Comparison of ENCODE assay signal across 13 mouse cellular contexts in the genomic region with DNA sequence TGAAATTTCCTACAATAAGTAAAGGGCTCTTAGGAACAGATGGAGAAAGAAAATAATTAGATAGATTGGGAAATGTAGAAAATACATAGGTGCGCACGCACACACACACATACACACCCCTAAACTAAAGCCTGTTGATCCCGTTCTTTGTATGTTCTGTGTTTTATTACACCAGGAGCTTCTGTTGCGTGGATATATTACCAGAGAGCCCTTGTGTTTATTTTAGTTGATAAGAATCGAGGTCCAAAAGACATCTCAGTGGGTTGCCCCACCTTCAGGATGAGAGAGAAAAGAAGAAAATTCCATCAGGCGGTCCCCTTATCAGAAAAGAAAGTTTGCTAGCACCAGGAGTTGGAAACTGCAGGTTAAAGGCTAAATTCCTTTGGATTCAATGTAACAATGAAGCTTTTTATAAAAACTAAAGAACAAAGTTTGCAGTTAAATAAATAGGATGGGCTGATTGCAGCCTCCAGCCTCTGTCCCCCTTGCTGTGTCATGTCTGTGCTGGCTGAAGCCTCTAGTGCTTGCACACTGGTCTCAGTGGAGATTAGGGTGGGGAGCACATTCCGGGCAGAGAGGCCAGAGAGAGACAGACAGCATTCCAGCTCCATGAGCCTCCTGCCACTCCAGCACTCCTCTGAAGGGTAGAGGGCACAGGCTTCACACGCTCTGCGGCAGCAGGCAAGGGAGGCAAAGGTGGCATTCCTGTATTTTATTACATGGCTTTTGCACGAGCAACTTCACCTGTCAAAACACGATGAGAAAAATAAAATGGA. TPM values are rescaled to one million over a fixed set of nuclear protein-coding genes. Genes with fewer than 3 reads are reported as not detected.
DNase-seq lines count a peak whose midpoint lies in the region; ATAC-seq and TF ChIP-seq lines count a peak whose summit lies in the region.
"Had no signal": no experiment of that assay in that cellular context is flagged by ENCODE, and none has a peak within 500 bp of the region (broad histone marks: within the 10 kb centered on the region; RNA-seq: fewer than 3 reads in every experiment).

No protein-coding gene starts in this region.

- no peaks in the 10 kb centered on the region for H3K27me3 ChIP-seq in liver, postnatal 0 days (ENCODE audit: insufficient read depth, low read length)
- no peaks in the 10 kb centered on the region for H3K27me3 ChIP-seq in intestine, postnatal 0 days (replicated peaks; ENCODE audit: control insufficient read depth, insufficient read depth, low read length)
- H3K27me3 ChIP-seq: midbrain, embryonic 12.5 days had no signal

- TF ChIP-seq EP300 in liver, postnatal 0 days (IDR thresholded peaks at IDR 0.05; ENCODE audit: low read depth) = no peak

- no peaks in the 10 kb centered on the region for H3K9me3 ChIP-seq in liver, postnatal 0 days (ENCODE audit: low read length)
- H3K9me3 ChIP-seq in intestine, postnatal 0 days (ENCODE audit: control insufficient read depth) = no peaks in the 10 kb centered on the region
- H3K9me3 ChIP-seq: midbrain, embryonic 12.5 days had no signal

- H3K9ac ChIP-seq in liver, postnatal 0 days (replicated peaks) = no peak overlapping the region
- no peak overlapping the region for H3K9ac ChIP-seq in intestine, postnatal 0 days (ENCODE audit: low read depth, low read length)
- H3K9ac ChIP-seq: forebrain, postnatal 0 days; midbrain, embryonic 12.5 days had no signal

- H3K4me1 ChIP-seq in liver, postnatal 0 days (ENCODE audit: insufficient read depth) = no peaks in the 10 kb centered on the region
- H3K4me1 ChIP-seq in intestine, postnatal 0 days (replicated peaks; ENCODE audit: control insufficient read depth, insufficient read depth, low read length) = 0 out of 2 replicates have a peak, but pooled peaks cover 3% of the 10 kb centered on the region
- H3K4me1 ChIP-seq: midbrain, embryonic 12.5 days had no signal

- no peak for TF ChIP-seq CTCF in liver, postnatal 0 days (IDR thresholded peaks at IDR 0.05; ENCODE audit: low read depth)
- no peak for TF ChIP-seq CTCF in intestine, postnatal 0 days (IDR thresholded peaks at IDR 0.05; ENCODE audit: low read depth)

- H3K4me2 ChIP-seq in liver, postnatal 0 days (ENCODE audit: low read depth, low read length) = no peak overlapping the region
- H3K4me2 ChIP-seq in intestine, postnatal 0 days (replicated peaks; ENCODE audit: low read depth) = no peak overlapping the region; the same call in 1 of the 2 replicates
- H3K4me2 ChIP-seq: midbrain, embryonic 12.5 days had no signal

- H3K27ac ChIP-seq in liver, postnatal 0 days (ENCODE audit: low read depth) = no peak overlapping the region
- H3K27ac ChIP-seq in intestine, postnatal 0 days (ENCODE audit: low read depth, low read length) = no peak overlapping the region
- H3K27ac ChIP-seq: midbrain, embryonic 12.5 days had no signal

- no peak overlapping the region for H3K4me3 ChIP-seq in liver, postnatal 0 days (ENCODE audit: low read depth, low read length)
- no peak overlapping the region for H3K4me3 ChIP-seq in intestine, postnatal 0 days (ENCODE audit: low read depth, low read length)
- H3K4me3 ChIP-seq: midbrain, embryonic 12.5 days had no signal

- ATAC-seq in liver, postnatal 0 days = no peak
- peak; percentile 82 for ATAC-seq in intestine, postnatal 0 days
- ATAC-seq: forebrain, postnatal 0 days had no signal

- H3K36me3 ChIP-seq in liver, postnatal 0 days (replicated peaks; ENCODE audit: insufficient read depth, low read length) = no peaks in the 10 kb centered on the region
- H3K36me3 ChIP-seq in intestine, postnatal 0 days (ENCODE audit: control insufficient read depth, insufficient read depth) = no peaks in the 10 kb centered on the region
- H3K36me3 ChIP-seq: midbrain, embryonic 12.5 days had no signal

- WGBS in liver, postnatal 0 days (ENCODE audit: insufficient replicate concordance) = 65% methylated on average over 11 of the region's 11 CpGs
- 23% methylated on average over 11 of the region's 11 CpGs for WGBS in intestine, postnatal 0 days

- DNase-seq in liver, postnatal 0 days = peak; percentile 11
- no peak for DNase-seq in liver
- peak; percentile 42 to 64 for DNase-seq in heart, adult 18-20 months
- DNase-seq in urinary bladder, postnatal 14 days (ENCODE audit: low spot score) = peak; percentile 50
- DNase-seq in frontal cortex, postnatal 36 days (ENCODE audit: low spot score in 2 of 2) = no peak
- no peak for DNase-seq in right cerebral cortex, postnatal 36 days (ENCODE audit: low spot score in 2 of 2)
- no peak for DNase-seq in kidney, adult 11 months
- DNase-seq: forebrain, postnatal 0 days; layer of hippocampus, adult 9-11 months; right cerebral cortex, adult 18-20 months had no signal

RNA-seq across cellular contexts. Expression of gene Gm33543, which starts 21.8 kb away (rescaled TPM):
- polyA plus RNA-seq in liver, postnatal 0 days (2015; fragmentation: Nextera tagmentation; extraction: Ambion mirVana) = 1.2 and 1.4 TPM in 2 replicates
- total RNA-seq in heart, adult 18-20 months (2021) = 1 to 10 TPM; 1.8 to 5.9 TPM
- not detected in 2 replicates for polyA plus RNA-seq in intestine, postnatal 0 days (2015; fragmentation: Nextera tagmentation; extraction: Ambion mirVana)
- total RNA-seq: ES-E14; forebrain, postnatal 0 days had no signal
- polyA plus RNA-seq: forebrain, postnatal 0 days; midbrain, embryonic 12.5 days had no signal

Comparison
In these comparisons a context has a peak if more than half of its experiments do, and no peak if none do; other contexts are left out.
1. DNase-seq: peak in liver, postnatal 0 days (single experiment), heart, adult 18-20 months (2 of 2) and urinary bladder, postnatal 14 days (single experiment); none in liver (single experiment), frontal cortex, postnatal 36 days (0 of 2), right cerebral cortex, postnatal 36 days (0 of 2) and kidney, adult 11 months (single experiment).